1 mouse cellular context compared by ENCODE assay signal in genomic region chr19:21476782-21477181, GRCm38 (mm10).
TF ChIP-seq lines count a peak whose summit lies in the region.

No protein-coding gene starts in this region.

TF ChIP-seq in CH12.LX, 34 proteins besides CTCF, POLR2A, EP300 and RAD21 (continued from another document):
- TF ChIP-seq ELF1 (IDR thresholded peaks at IDR 0.05; ENCODE audit: low read depth, low read length), result no peak; the same call in 1 of the 2 replicates
TF ChIP-seq in CH12.LX: peak in this region for 15.
